Mouse (Mus musculus): ENCODE measurements around the gene Zbtb49. TPM values are rescaled to one million over a fixed set of nuclear protein-coding genes. Genes with fewer than 3 reads are reported as not detected.

The Zbtb49 gene
- polyA plus RNA-seq, 1 experiment from 2014 or later = 8.1 TPM

DNA sequence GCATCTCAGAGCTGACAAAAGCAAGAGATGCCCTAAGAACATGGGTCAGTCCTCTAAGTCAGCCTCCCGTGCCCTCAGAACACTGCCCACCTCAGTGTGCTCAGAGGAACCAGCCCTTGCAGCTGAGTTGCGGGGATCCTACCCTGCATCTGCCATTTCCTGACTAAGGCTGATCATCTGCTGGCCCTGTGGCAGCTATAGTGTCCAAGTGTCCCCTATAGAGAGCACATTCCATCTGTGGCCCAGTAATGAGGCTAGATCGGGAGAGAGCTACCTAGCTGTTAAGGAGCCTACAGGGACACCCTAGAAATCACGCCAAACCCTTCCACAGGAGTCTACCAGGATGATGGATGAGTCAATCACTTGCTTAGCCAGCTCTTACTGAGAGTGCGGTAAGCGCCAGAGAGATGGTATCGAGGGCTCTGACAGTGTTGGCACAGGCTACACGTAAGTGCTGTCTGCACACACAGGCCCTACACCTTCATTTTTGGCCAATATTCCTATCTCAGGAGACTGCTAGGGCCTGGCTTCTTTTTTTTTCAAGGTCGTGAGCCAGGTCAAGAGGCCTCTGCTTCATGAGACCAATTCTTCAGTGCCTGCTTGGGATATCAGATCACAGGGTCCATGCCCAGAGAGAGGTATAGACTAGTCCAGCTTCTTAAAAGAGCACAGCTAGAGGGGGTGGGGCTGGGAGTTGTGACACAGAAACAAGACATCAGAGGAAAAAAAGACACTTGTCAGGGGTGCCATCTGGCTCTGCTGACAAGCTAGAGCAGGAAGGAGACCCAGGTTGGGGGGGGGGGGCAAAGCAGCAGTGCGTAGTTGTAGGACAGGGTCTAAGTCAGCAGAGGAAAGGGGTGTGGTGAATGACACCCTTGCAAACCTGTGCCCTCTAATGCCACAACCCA, 67.8 kb downstream of the Zbtb49 start:
- Histone ChIP-seq H3K27me3 (ENCODE audit: control insufficient read depth, insufficient read depth, low read length) (peaks cover 4% of the 10 kb centered on the region; the same call in 1 of the 2 replicates), H3K27ac (ENCODE audit: low read length) (no peak overlapping the region), H3K9me3 (replicated peaks; ENCODE audit: control insufficient read depth, low read length) (no peaks in the 10 kb centered on the region), H3K36me3 (ENCODE audit: control insufficient read depth, insufficient read depth) (peaks cover 3% of the 10 kb centered on the region; the same call in 1 of the 2 replicates), H3K9ac (ENCODE audit: low read length) (no peak overlapping the region), H3K4me1 (ENCODE audit: control insufficient read depth, insufficient read depth, low read length) (no peaks in the 10 kb centered on the region), H3K4me2 (ENCODE audit: low read depth, low read length) (no peak overlapping the region), H3K4me3 (ENCODE audit: low read length) (no peak overlapping the region)
- WGBS = 77% methylated on average over 10 of the region's 10 CpGs
- no peak for ATAC-seq (replicated peaks; ENCODE audit: extremely low read depth, insufficient read depth, low FRiP score)

DNA sequence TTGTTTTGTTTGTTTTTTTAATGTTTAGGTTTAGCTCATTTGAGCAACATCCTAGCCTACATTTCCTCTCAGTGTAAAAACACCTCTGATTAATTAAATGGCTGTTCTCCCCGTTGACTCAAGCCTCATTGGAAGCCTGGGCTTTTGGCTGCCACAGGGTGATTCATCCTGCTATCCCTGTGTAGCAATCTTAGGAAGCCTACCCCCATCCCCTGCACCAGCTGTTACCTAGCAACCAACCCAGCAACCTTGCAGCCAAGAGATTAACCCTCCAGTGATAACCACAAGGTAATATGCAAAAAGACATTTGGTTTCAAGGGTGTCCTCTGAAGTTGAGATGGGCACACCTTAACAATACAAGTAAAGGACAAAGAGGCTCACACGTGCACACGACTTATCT, 69.0 kb downstream of the Zbtb49 start:
- no peak for ATAC-seq (replicated peaks; ENCODE audit: extremely low read depth, insufficient read depth, low FRiP score)
- H3K4me1 ChIP-seq (ENCODE audit: control insufficient read depth, insufficient read depth, low read length) = no peaks in the 10 kb centered on the region
- H3K9ac ChIP-seq (ENCODE audit: low read length) = no peak overlapping the region
- H3K4me3 ChIP-seq (ENCODE audit: low read length) = no peak overlapping the region
- no peaks in the 10 kb centered on the region for H3K27me3 ChIP-seq (ENCODE audit: control insufficient read depth, insufficient read depth, low read length)
- WGBS = 55% methylated on average over 3 of the region's 3 CpGs
- no peaks in the 10 kb centered on the region for H3K9me3 ChIP-seq (replicated peaks; ENCODE audit: control insufficient read depth, low read length)
- H3K36me3 ChIP-seq (ENCODE audit: control insufficient read depth, insufficient read depth) = peaks cover 3% of the 10 kb centered on the region; the same call in 1 of the 2 replicates
- no peak overlapping the region for H3K27ac ChIP-seq (ENCODE audit: low read length)
- H3K4me2 ChIP-seq (ENCODE audit: low read depth, low read length) = no peak overlapping the region

DNA sequence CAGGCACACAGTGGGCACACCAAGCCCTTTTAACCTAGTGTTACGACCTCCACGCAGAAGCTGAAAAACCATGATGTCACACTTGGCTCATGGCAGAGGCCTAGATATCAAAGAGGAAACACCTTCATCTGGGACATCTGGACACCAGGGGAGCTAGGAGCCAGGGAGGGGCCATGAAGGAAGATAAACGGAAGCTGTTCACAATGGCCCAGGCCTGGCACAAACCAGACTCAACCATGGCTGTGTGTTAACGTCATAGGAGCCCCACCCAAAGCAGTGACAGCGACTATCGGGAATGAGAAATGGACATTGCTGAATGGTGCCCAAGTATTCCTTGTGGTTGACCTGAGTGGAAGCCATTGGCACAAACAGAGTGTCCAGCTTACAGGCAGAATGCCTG, 73.7 kb downstream of the Zbtb49 start:
- no peaks in the 10 kb centered on the region; the same call in 1 of the 2 replicates for H3K36me3 ChIP-seq (ENCODE audit: control insufficient read depth, insufficient read depth)
- no peak overlapping the region for H3K4me3 ChIP-seq (ENCODE audit: low read length)
- WGBS = 75% methylated on average over 6 of the region's 6 CpGs
- no peaks in the 10 kb centered on the region for H3K4me1 ChIP-seq (ENCODE audit: control insufficient read depth, insufficient read depth, low read length)
- no peaks in the 10 kb centered on the region for H3K27me3 ChIP-seq (ENCODE audit: control insufficient read depth, insufficient read depth, low read length)
- no peak overlapping the region for H3K27ac ChIP-seq (ENCODE audit: low read length)
- no peak overlapping the region for H3K4me2 ChIP-seq (ENCODE audit: low read depth, low read length)
- no peak overlapping the region for H3K9ac ChIP-seq (ENCODE audit: low read length)
- ATAC-seq (replicated peaks; ENCODE audit: extremely low read depth, insufficient read depth, low FRiP score) = no peak
- H3K9me3 ChIP-seq (replicated peaks; ENCODE audit: control insufficient read depth, low read length) = no peaks in the 10 kb centered on the region

DNA sequence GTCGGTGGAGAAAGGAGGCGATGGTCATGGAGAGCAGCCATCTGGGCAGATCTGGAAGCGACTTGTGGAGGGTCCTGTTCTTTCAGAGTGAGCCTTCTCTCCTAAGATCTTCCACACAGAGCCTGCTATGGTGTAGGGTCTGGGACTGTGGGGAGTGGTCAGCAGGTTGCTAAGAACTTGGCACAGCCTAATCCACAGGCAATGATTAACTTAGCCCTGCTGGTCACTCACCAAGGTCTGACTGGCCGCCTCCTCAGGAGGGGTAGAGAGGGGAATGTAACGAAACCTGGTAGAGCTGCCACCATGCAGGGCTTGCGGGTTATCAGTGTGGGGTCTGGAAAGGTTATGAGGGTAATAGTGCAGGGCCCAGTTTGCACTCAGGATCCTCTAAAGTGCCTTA, 79.4 kb downstream of the Zbtb49 start:
- no peak for ATAC-seq (replicated peaks; ENCODE audit: extremely low read depth, insufficient read depth, low FRiP score)
- no peaks in the 10 kb centered on the region; the same call in 1 of the 2 replicates for H3K36me3 ChIP-seq (ENCODE audit: control insufficient read depth, insufficient read depth)
- no peak overlapping the region for H3K4me2 ChIP-seq (ENCODE audit: low read depth, low read length)
- no peak overlapping the region for H3K4me3 ChIP-seq (ENCODE audit: low read length)
- H3K4me1 ChIP-seq (ENCODE audit: control insufficient read depth, insufficient read depth, low read length) = no peaks in the 10 kb centered on the region
- H3K9ac ChIP-seq (ENCODE audit: low read length) = no peak overlapping the region
- no peak overlapping the region for H3K27ac ChIP-seq (ENCODE audit: low read length)
- H3K27me3 ChIP-seq (ENCODE audit: control insufficient read depth, insufficient read depth, low read length) = no peaks in the 10 kb centered on the region
- no peaks in the 10 kb centered on the region for H3K9me3 ChIP-seq (replicated peaks; ENCODE audit: control insufficient read depth, low read length)
- 86% methylated on average over 6 of the region's 6 CpGs for WGBS

Other genes starting within 250 kb of the Zbtb49 start
- gene Stx18, start 181.7 kb downstream of the Zbtb49 start, polyA plus RNA-seq (2015; fragmentation: Nextera tagmentation; extraction: Ambion mirVana) = 29.8 and 30.3 TPM in 2 replicates
- 17.1 and 18.1 TPM in 2 replicates for gene Nsg1, start 60.5 kb downstream of the Zbtb49 start, polyA plus RNA-seq (2015; fragmentation: Nextera tagmentation; extraction: Ambion mirVana)
- gene Lyar, start within 50 bp of the Zbtb49 start, polyA plus RNA-seq (2015; fragmentation: Nextera tagmentation; extraction: Ambion mirVana) = 40.1 and 53.7 TPM in 2 replicates
- 41.4 and 43.2 TPM in 2 replicates for gene Tmem128, start 39.7 kb upstream of the Zbtb49 start, polyA plus RNA-seq (2015; fragmentation: Nextera tagmentation; extraction: Ambion mirVana)
- gene Otop1, start 55.5 kb upstream of the Zbtb49 start, polyA plus RNA-seq (2015; fragmentation: Nextera tagmentation; extraction: Ambion mirVana) = not detected in 2 replicates
- gene Drd5, start 98.9 kb upstream of the Zbtb49 start, polyA plus RNA-seq (2015; fragmentation: Nextera tagmentation; extraction: Ambion mirVana) = 0.08 TPM in 1 of 2 replicates, not detected in the other

All from heart, embryonic 16.5 days (tissue).